ENCODE assay signal across 22 mouse cellular contexts in the genomic region with DNA sequence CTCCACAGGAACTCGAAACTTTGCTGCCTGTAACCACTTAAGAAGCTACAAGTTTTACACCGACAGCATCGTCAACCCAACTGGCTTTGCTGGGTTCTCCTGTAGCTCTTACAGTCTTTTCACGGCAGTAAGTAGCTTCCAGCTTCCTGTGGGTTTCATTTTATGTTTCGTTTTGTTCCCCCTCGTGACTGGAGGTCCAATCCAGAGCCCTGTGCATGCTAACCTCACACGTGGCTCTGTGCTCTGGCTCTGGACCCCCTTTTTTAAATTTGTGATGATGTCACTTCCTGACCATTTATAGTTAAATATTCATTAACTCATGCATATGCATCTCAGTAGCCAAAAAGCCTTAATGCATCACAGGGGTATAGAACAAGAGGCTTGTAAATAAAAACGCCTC. TPM values are rescaled to one million over a fixed set of nuclear protein-coding genes. Genes with fewer than 3 reads are reported as not detected.
DNase-seq lines count a peak whose midpoint lies in the region; ATAC-seq lines count a peak whose summit lies in the region.
"Had no signal": no experiment of that assay in that cellular context is flagged by ENCODE, and none has a peak within 500 bp of the region (broad histone marks: within the 10 kb centered on the region; RNA-seq: fewer than 3 reads in every experiment).

No protein-coding gene starts in this region.

- 74% methylated on average over 8 of the region's 8 CpGs for WGBS in embryonic facial prominence, embryonic 11.5 days
- 73% methylated on average over 8 of the region's 8 CpGs for WGBS in embryonic facial prominence, embryonic 10.5 days
- 34% methylated on average over 8 of the region's 8 CpGs for WGBS in limb, embryonic 15.5 days

- no peaks in the 10 kb centered on the region for H3K27me3 ChIP-seq in embryonic facial prominence, embryonic 11.5 days (ENCODE audit: control insufficient read depth, insufficient read depth, low read length)
- H3K27me3 ChIP-seq in embryonic facial prominence, embryonic 10.5 days (replicated peaks; ENCODE audit: low read depth, poor library complexity, severe bottlenecking) = no peaks in the 10 kb centered on the region
- no peaks in the 10 kb centered on the region for H3K27me3 ChIP-seq in megakaryocyte, embryonic 14.5 days (replicated peaks)
- H3K27me3 ChIP-seq in limb, embryonic 15.5 days = no peaks in the 10 kb centered on the region
- H3K27me3 ChIP-seq: forebrain, embryonic 13.5 days; intestine, embryonic 15.5 days had no signal

- DNase-seq in embryonic facial prominence, embryonic 11.5 days (ENCODE audit: low spot score) = peak; percentile 3
- no peak for DNase-seq in embryonic facial prominence, embryonic 10.5 days (ENCODE audit: low spot score)
- DNase-seq in B cell, adult 2 months = no peak
- DNase-seq: adrenal gland, postnatal 10 days; cerebellum, adult 18-20 months; cerebellum, postnatal 10 days; embryo, embryonic 11 days; forebrain, postnatal 0 days; gastrocnemius, postnatal 14 days had no signal

- H3K4me2 ChIP-seq in embryonic facial prominence, embryonic 11.5 days (ENCODE audit: low read depth, low read length) = no peak overlapping the region
- H3K4me2 ChIP-seq in limb, embryonic 15.5 days = peak overlapping the region; percentile 24; the same call in 1 of the 2 replicates
- H3K4me2 ChIP-seq: forebrain, embryonic 13.5 days; heart, embryonic 12.5 days; hindbrain, embryonic 14.5 days; intestine, embryonic 15.5 days had no signal

- no peaks in the 10 kb centered on the region for H3K9me3 ChIP-seq in embryonic facial prominence, embryonic 11.5 days (replicated peaks; ENCODE audit: control insufficient read depth, low read length)
- H3K9me3 ChIP-seq in embryonic facial prominence, embryonic 10.5 days = no peaks in the 10 kb centered on the region
- no peaks in the 10 kb centered on the region for H3K9me3 ChIP-seq in megakaryocyte, embryonic 14.5 days
- no peaks in the 10 kb centered on the region for H3K9me3 ChIP-seq in limb, embryonic 15.5 days
- H3K9me3 ChIP-seq: forebrain, embryonic 13.5 days; heart, embryonic 12.5 days; hindbrain, embryonic 10.5 days; intestine, embryonic 15.5 days had no signal

- no peaks in the 10 kb centered on the region for H3K36me3 ChIP-seq in embryonic facial prominence, embryonic 11.5 days (replicated peaks; ENCODE audit: control insufficient read depth, insufficient read depth, low read depth, low read length)
- H3K36me3 ChIP-seq in embryonic facial prominence, embryonic 10.5 days (replicated peaks) = no peaks in the 10 kb centered on the region
- H3K36me3 ChIP-seq in megakaryocyte, embryonic 14.5 days (replicated peaks; ENCODE audit: low read length) = no peaks in the 10 kb centered on the region
- H3K36me3 ChIP-seq in limb, embryonic 15.5 days = no peaks in the 10 kb centered on the region
- H3K36me3 ChIP-seq: G1E; heart, embryonic 12.5 days; hindbrain, embryonic 10.5 days; intestine, embryonic 15.5 days had no signal

- no peak overlapping the region for H3K4me3 ChIP-seq in embryonic facial prominence, embryonic 11.5 days (ENCODE audit: low read depth, low read length)
- H3K4me3 ChIP-seq in embryonic facial prominence, embryonic 10.5 days = no peak overlapping the region
- peak overlapping the region; percentile 42 for H3K4me3 ChIP-seq in megakaryocyte, embryonic 14.5 days (replicated peaks)
- no peak overlapping the region for H3K4me3 ChIP-seq in limb, embryonic 15.5 days
- H3K4me3 ChIP-seq: forebrain, embryonic 13.5 days; heart, embryonic 12.5 days; hindbrain, embryonic 10.5 days; intestine, embryonic 15.5 days had no signal

- no peaks in the 10 kb centered on the region for H3K4me1 ChIP-seq in embryonic facial prominence, embryonic 11.5 days (ENCODE audit: control insufficient read depth, insufficient read depth, low read length)
- H3K4me1 ChIP-seq in embryonic facial prominence, embryonic 10.5 days = no peaks in the 10 kb centered on the region
- H3K4me1 ChIP-seq in megakaryocyte, embryonic 14.5 days = no peaks in the 10 kb centered on the region
- no peaks in the 10 kb centered on the region; the same call in 1 of the 2 replicates for H3K4me1 ChIP-seq in limb, embryonic 15.5 days
- H3K4me1 ChIP-seq: heart, embryonic 12.5 days; intestine, embryonic 15.5 days had no signal

- no peak overlapping the region for H3K27ac ChIP-seq in embryonic facial prominence, embryonic 11.5 days (replicated peaks; ENCODE audit: low read depth, low read length)
- no peak overlapping the region for H3K27ac ChIP-seq in embryonic facial prominence, embryonic 10.5 days (replicated peaks)
- no peak overlapping the region for H3K27ac ChIP-seq in limb, embryonic 15.5 days
- H3K27ac ChIP-seq: forebrain, embryonic 13.5 days; hindbrain, embryonic 10.5 days; hindbrain, embryonic 14.5 days; intestine, embryonic 15.5 days had no signal

- no peak for ATAC-seq in embryonic facial prominence, embryonic 11.5 days (replicated peaks; ENCODE audit: insufficient number of reproducible peaks, low FRiP score, low TSS enrichment, low read depth)
- no peak for ATAC-seq in megakaryocyte, adult 5-6 weeks (ENCODE audit: poor library complexity, severe bottlenecking)
- ATAC-seq in common myeloid progenitor, adult 5-6 weeks (replicated peaks; ENCODE audit: low read depth, poor library complexity, severe bottlenecking) = peak; percentile 22; the same call in 1 of the 2 replicates
- no peak for ATAC-seq in limb, embryonic 15.5 days (ENCODE audit: insufficient number of reproducible peaks, low FRiP score, low TSS enrichment, low read depth)
- no peak for ATAC-seq in monocyte, adult 5-6 weeks (replicated peaks; ENCODE audit: insufficient number of reproducible peaks, low FRiP score, low TSS enrichment, poor library complexity, severe bottlenecking)
- ATAC-seq: forebrain, embryonic 13.5 days; forebrain, postnatal 0 days; intestine, embryonic 15.5 days had no signal

- no peak overlapping the region for H3K9ac ChIP-seq in embryonic facial prominence, embryonic 11.5 days (replicated peaks; ENCODE audit: low read length)
- no peak overlapping the region for H3K9ac ChIP-seq in limb, embryonic 15.5 days
- H3K9ac ChIP-seq: forebrain, embryonic 13.5 days; forebrain, postnatal 0 days; heart, embryonic 12.5 days; hindbrain, embryonic 14.5 days; intestine, embryonic 15.5 days had no signal

RNA-seq across cellular contexts. Expression of a gene that starts 24.8 kb away (rescaled TPM):
- polyA plus RNA-seq in embryonic facial prominence, embryonic 11.5 days (2014; fragmentation: Nextera tagmentation; extraction: Ambion mirVana) = not detected in 2 replicates
- polyA plus RNA-seq in embryonic facial prominence, embryonic 10.5 days (2016; fragmentation: Nextera tagmentation; extraction: Ambion mirVana) = not detected in 2 replicates
- not detected in 2 replicates for polyA plus RNA-seq in megakaryocyte, embryonic 14.5 days (2012; ENCODE audit: insufficient read depth, low replicate concordance)
- not detected in 2 replicates for total RNA-seq in megakaryocyte, adult 5-6 weeks (2015)
- total RNA-seq in megakaryocyte, adult 5-6 weeks (2017) = not detected in 2 replicates
- total RNA-seq in common myeloid progenitor, adult 5-6 weeks (2017) = not detected in 2 replicates
- not detected in 2 replicates for polyA plus RNA-seq in limb, embryonic 15.5 days (2015; fragmentation: Nextera tagmentation; extraction: Ambion mirVana)
- total RNA-seq in monocyte, adult 5-6 weeks (2017) = not detected in 3 replicates
- total RNA-seq: adrenal gland, postnatal 10 days; gastrocnemius, postnatal 14 days; heart, adult 8-10 months had no signal
- polyA plus RNA-seq: embryonic facial prominence, embryonic 14.5 days; forebrain, embryonic 13.5 days; G1E; heart, embryonic 12.5 days had no signal

RNA-seq across cellular contexts. Expression of a gene that starts 51.6 kb away (rescaled TPM):
- polyA plus RNA-seq in embryonic facial prominence, embryonic 11.5 days (2014; fragmentation: Nextera tagmentation; extraction: Ambion mirVana) = not detected in 2 replicates
- polyA plus RNA-seq in embryonic facial prominence, embryonic 10.5 days (2016; fragmentation: Nextera tagmentation; extraction: Ambion mirVana) = 0.31 TPM in 1 of 2 replicates, not detected in the other
- polyA plus RNA-seq in megakaryocyte, embryonic 14.5 days (2012; ENCODE audit: insufficient read depth, low replicate concordance) = not detected in 2 replicates
- not detected in 2 replicates for total RNA-seq in megakaryocyte, adult 5-6 weeks (2015)
- not detected in 2 replicates for total RNA-seq in megakaryocyte, adult 5-6 weeks (2017)
- total RNA-seq in common myeloid progenitor, adult 5-6 weeks (2017) = not detected in 2 replicates
- polyA plus RNA-seq in limb, embryonic 15.5 days (2015; fragmentation: Nextera tagmentation; extraction: Ambion mirVana) = 0.93 and 1.6 TPM in 2 replicates
- not detected in 3 replicates for total RNA-seq in monocyte, adult 5-6 weeks (2017)
- total RNA-seq: forebrain, postnatal 0 days; gastrocnemius, postnatal 14 days; heart, adult 8-10 months had no signal
- polyA plus RNA-seq: embryonic facial prominence, embryonic 14.5 days; G1E; hindbrain, embryonic 10.5 days; hindbrain, embryonic 14.5 days had no signal
